In genomic region chr10:41847737-41848136, GRCm38 (mm10) we compare ENCODE assay signal across 22 mouse cellular contexts.
"Had no signal": no experiment of that assay in that cellular context is flagged by ENCODE, and none has a peak within 500 bp of the region (broad histone marks: within the 10 kb centered on the region; RNA-seq: fewer than 3 reads in every experiment).

No protein-coding gene starts in this region.

- ATAC-seq: lung, postnatal 0 days; midbrain, embryonic 16.5 days had no signal

- H3K27ac ChIP-seq: lung, embryonic 15.5 days; macrophage; midbrain, embryonic 10.5 days; midbrain, embryonic 12.5 days; neural tube, embryonic 13.5 days; neural tube, embryonic 15.5 days had no signal

- H3K9ac ChIP-seq: lung, embryonic 15.5 days; midbrain, embryonic 12.5 days; neural tube, embryonic 13.5 days; neural tube, embryonic 15.5 days had no signal

- H3K4me2 ChIP-seq: lung, embryonic 15.5 days; midbrain, embryonic 12.5 days; neural tube, embryonic 13.5 days; neural tube, embryonic 15.5 days had no signal

- H3K9me3 ChIP-seq: lung, embryonic 15.5 days; megakaryocyte, embryonic 14.5 days; midbrain, embryonic 12.5 days; neural tube, embryonic 13.5 days; neural tube, embryonic 15.5 days had no signal

- H3K36me3 ChIP-seq: lung, embryonic 15.5 days; midbrain, embryonic 12.5 days; neural tube, embryonic 13.5 days; neural tube, embryonic 15.5 days had no signal

- H3K27me3 ChIP-seq: lung, embryonic 15.5 days; megakaryocyte, embryonic 14.5 days; midbrain, embryonic 12.5 days; neural tube, embryonic 13.5 days; neural tube, embryonic 15.5 days had no signal

- H3K4me1 ChIP-seq: lung, embryonic 15.5 days; midbrain, embryonic 10.5 days; midbrain, embryonic 12.5 days; neural tube, embryonic 13.5 days; neural tube, embryonic 15.5 days had no signal

- H3K4me3 ChIP-seq: lung, embryonic 15.5 days; megakaryocyte, embryonic 14.5 days; midbrain, embryonic 10.5 days; midbrain, embryonic 12.5 days; myocyte; neural tube, embryonic 13.5 days; neural tube, embryonic 15.5 days had no signal

- DNase-seq: lung, adult 2 months; lung, postnatal 14 days; lung, postnatal 36 days; midbrain, embryonic 14.5 days; retina, postnatal 1 day; right cerebral cortex, adult 18-20 months; right cerebral cortex, postnatal 25 days; right cerebral cortex, postnatal 4 days; spleen, adult 18-20 months; thymus, adult 18-20 months; thymus, postnatal 14 days; thymus, postnatal 36 days had no signal
